Comparison of ENCODE assay signal across 22 mouse cellular contexts in the genomic region with DNA sequence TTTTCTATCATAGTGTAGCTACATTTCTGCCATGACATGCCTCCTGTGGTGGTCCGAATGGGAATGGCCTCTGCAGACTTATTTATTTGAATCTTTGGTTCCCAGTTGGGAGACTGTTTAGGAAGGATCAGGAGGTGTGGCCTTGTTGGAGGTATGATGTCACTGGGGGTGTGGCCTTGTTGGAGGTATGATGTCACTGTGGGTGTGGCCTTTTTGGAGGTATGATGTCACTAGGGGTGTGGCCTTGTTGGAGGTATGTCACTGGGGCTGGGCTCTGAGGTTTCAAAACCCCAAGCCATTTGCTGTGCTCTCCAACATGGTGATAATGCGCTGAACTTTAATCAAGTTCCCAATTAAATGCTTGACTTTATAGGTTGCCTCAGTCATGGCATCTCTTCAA. TPM values are rescaled to one million over a fixed set of nuclear protein-coding genes. Genes with fewer than 3 reads are reported as not detected.
A peak's percentile ranks its signal among the peaks of the same experiment; 100 is the strongest.
DNase-seq lines count a peak whose midpoint lies in the region; ATAC-seq and TF ChIP-seq lines count a peak whose summit lies in the region.
"Had no signal": no experiment of that assay in that cellular context is flagged by ENCODE, and none has a peak within 500 bp of the region (broad histone marks: within the 10 kb centered on the region; RNA-seq: fewer than 3 reads in every experiment).

No protein-coding gene starts in this region.

- 0 out of 2 replicates have a peak, but pooled peaks have one; percentile 15 for ATAC-seq in liver, postnatal 0 days
- ATAC-seq in liver, embryonic 12.5 days, result no peak
- ATAC-seq: Patski had no signal

- H3K4me3 ChIP-seq in liver, postnatal 0 days (ENCODE audit: low read depth, low read length), result no peak overlapping the region
- H3K4me3 ChIP-seq in liver, embryonic 12.5 days, result no peak overlapping the region
- H3K4me3 ChIP-seq: embryonic facial prominence, embryonic 15.5 days; neural tube, embryonic 15.5 days had no signal

- no peaks in the 10 kb centered on the region for H3K4me1 ChIP-seq in liver, postnatal 0 days (ENCODE audit: insufficient read depth)
- H3K4me1 ChIP-seq in liver, embryonic 12.5 days, result no peaks in the 10 kb centered on the region
- H3K4me1 ChIP-seq: embryonic facial prominence, embryonic 15.5 days; neural tube, embryonic 15.5 days had no signal

- DNase-seq in liver, postnatal 0 days, result no peak
- DNase-seq in CD4-positive helper T cell, adult 2 months (ENCODE audit: low read depth, low spot score), result peak; percentile 20
- peak; percentile 57 for DNase-seq in R1 (ENCODE audit: low read depth, low spot score)
- DNase-seq in mesoderm, embryonic 11.5 days (ENCODE audit: low read depth, low spot score), result peak; percentile 15
- DNase-seq in thymus, postnatal 10 days (ENCODE audit: low spot score in 2 of 2), result no peak
- no peak for DNase-seq in lung, postnatal 36 days
- DNase-seq: cerebellum, postnatal 10 days; embryo, embryonic 11 days; gastrocnemius, postnatal 10 days; heart, postnatal 10 days; kidney, adult 9 months; kidney, postnatal 4 days; left cerebral cortex, postnatal 4 days; lung, embryonic 14.5 days; right cerebral cortex, adult 18-20 months had no signal

- TF ChIP-seq EP300 in liver, postnatal 0 days (IDR thresholded peaks at IDR 0.05; ENCODE audit: low read depth), result no peak

- 96% methylated on average over 2 of the region's 2 CpGs for WGBS in liver, postnatal 0 days (ENCODE audit: insufficient replicate concordance)
- 93% methylated on average over 2 of the region's 2 CpGs for WGBS in liver, embryonic 12.5 days (ENCODE audit: insufficient replicate concordance)

- H3K36me3 ChIP-seq in liver, postnatal 0 days (replicated peaks; ENCODE audit: insufficient read depth, low read length), result peaks cover 64% of the 10 kb centered on the region
- H3K36me3 ChIP-seq in liver, embryonic 12.5 days, result peaks cover 74% of the 10 kb centered on the region

- H3K27me3 ChIP-seq in liver, postnatal 0 days (ENCODE audit: insufficient read depth, low read length), result no peaks in the 10 kb centered on the region
- no peaks in the 10 kb centered on the region for H3K27me3 ChIP-seq in liver, embryonic 12.5 days (replicated peaks)
- H3K27me3 ChIP-seq: CH12.LX; embryonic facial prominence, embryonic 15.5 days; neural tube, embryonic 15.5 days; Patski had no signal

- no peak overlapping the region for H3K27ac ChIP-seq in liver, postnatal 0 days (ENCODE audit: low read depth)
- no peak overlapping the region for H3K27ac ChIP-seq in liver, embryonic 12.5 days
- H3K27ac ChIP-seq: embryonic facial prominence, embryonic 15.5 days; hindbrain, embryonic 14.5 days; neural tube, embryonic 15.5 days had no signal

- TF ChIP-seq CTCF in liver, postnatal 0 days (IDR thresholded peaks at IDR 0.05; ENCODE audit: low read depth), result no peak

- H3K4me2 ChIP-seq in liver, postnatal 0 days (ENCODE audit: low read depth, low read length), result no peak overlapping the region
- H3K4me2 ChIP-seq in liver, embryonic 12.5 days, result no peak overlapping the region
- H3K4me2 ChIP-seq: embryonic facial prominence, embryonic 15.5 days; hindbrain, embryonic 14.5 days; lung, embryonic 14.5 days; neural tube, embryonic 15.5 days had no signal

- no peak overlapping the region for H3K9ac ChIP-seq in liver, postnatal 0 days (replicated peaks)
- no peak overlapping the region for H3K9ac ChIP-seq in liver, embryonic 12.5 days
- H3K9ac ChIP-seq: embryonic facial prominence, embryonic 15.5 days; hindbrain, embryonic 14.5 days; lung, embryonic 14.5 days; neural tube, embryonic 15.5 days had no signal

- H3K9me3 ChIP-seq in liver, postnatal 0 days (ENCODE audit: low read length), result no peaks in the 10 kb centered on the region
- 0 out of 2 replicates have a peak, but pooled peaks cover 4% of the 10 kb centered on the region for H3K9me3 ChIP-seq in liver, embryonic 12.5 days (replicated peaks)
- H3K9me3 ChIP-seq: embryonic facial prominence, embryonic 15.5 days; neural tube, embryonic 15.5 days had no signal

RNA-seq across cellular contexts. Expression of a gene that starts 37.4 kb away (rescaled TPM):
- not detected in 2 replicates for polyA plus RNA-seq in liver, postnatal 0 days (2015; fragmentation: Nextera tagmentation; extraction: Ambion mirVana)
- polyA plus RNA-seq in liver, embryonic 12.5 days (2016; fragmentation: Nextera tagmentation; extraction: Ambion mirVana), result 0.13 and 0.18 TPM in 2 replicates
- polyA plus RNA-seq: liver, adult 2 months; Patski had no signal

Comparison
In these comparisons a context has a peak if more than half of its experiments do, and no peak if none do; other contexts are left out.
1. DNase-seq: peak in CD4-positive helper T cell, adult 2 months (single experiment), R1 (single experiment) and mesoderm, embryonic 11.5 days (single experiment); none in liver, postnatal 0 days (single experiment), thymus, postnatal 10 days (0 of 2) and lung, postnatal 36 days (single experiment).